In the genomic region with DNA sequence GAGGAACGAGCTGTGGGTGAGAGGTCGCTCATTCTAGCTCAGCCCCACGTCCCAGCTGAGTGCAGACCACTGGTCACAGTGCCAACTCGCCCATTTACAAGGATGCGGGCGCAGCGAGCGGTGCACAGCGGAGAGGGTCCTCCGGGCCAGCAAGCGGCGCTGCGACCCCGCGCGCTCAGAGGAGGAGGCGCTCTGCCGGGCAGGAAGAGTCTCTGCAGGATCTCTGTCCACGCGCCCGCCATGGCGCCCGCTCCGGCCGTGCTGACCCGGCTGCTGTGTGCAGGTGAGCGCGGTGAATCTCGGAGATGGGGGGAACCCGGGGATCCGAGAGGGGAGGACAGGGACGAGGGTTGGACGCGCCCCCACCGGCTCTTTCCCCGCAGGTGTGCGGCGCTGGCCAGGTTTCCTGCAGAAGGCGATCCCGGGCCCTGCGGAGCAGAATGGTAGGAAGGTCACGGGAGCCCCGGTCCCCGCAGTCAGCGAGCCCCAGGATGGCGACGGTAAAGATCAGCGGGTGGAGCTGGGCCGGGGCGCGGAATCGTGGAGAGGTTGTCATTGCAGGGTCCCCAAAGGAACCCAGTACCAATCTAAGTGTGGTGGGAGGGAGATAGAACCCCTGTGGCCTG, we compare ENCODE assay signal across 8 mouse cellular contexts. TPM values are rescaled to one million over a fixed set of nuclear protein-coding genes. Genes with fewer than 3 reads are reported as not detected.
DNase-seq lines count a peak whose midpoint lies in the region; ATAC-seq and TF ChIP-seq lines count a peak whose summit lies in the region.

A gene (plus strand): TSS at position 207 of the 626 bp plus-strand sequence.

- peak; percentile 88 for ATAC-seq in heart, embryonic 15.5 days (replicated peaks; ENCODE audit: insufficient number of reproducible peaks, insufficient read depth, low FRiP score, low read depth)
- peak; percentile 81 for ATAC-seq in liver, embryonic 14.5 days (ENCODE audit: insufficient read depth)
- ATAC-seq in neural tube, embryonic 11.5 days (ENCODE audit: insufficient read depth, low FRiP score, low TSS enrichment) = peak; percentile 85
- ATAC-seq in stomach, postnatal 0 days (ENCODE audit: low FRiP score, low TSS enrichment) = peak; percentile 91

- peak within 1 kb of the TSS; percentile 71 for H3K4me2 ChIP-seq in heart, embryonic 15.5 days
- peak within 1 kb of the TSS; percentile 74 for H3K4me2 ChIP-seq in liver, embryonic 14.5 days (ENCODE audit: low read depth)
- peak within 1 kb of the TSS; percentile 83 for H3K4me2 ChIP-seq in neural tube, embryonic 11.5 days (ENCODE audit: low read depth)
- peak within 1 kb of the TSS; percentile 82 for H3K4me2 ChIP-seq in stomach, postnatal 0 days (replicated peaks; ENCODE audit: low read depth)

- H3K4me1 ChIP-seq in forebrain, embryonic 10.5 days = peaks cover 34% of the 10 kb centered on the region
- peaks cover 21% of the 10 kb centered on the region for H3K4me1 ChIP-seq in heart, embryonic 15.5 days (replicated peaks)
- peaks cover 0 to 10% of the 10 kb centered on the region in 2 experiments; a peak in 2 of 4 replicates for H3K4me1 ChIP-seq in liver, embryonic 14.5 days (replicated peaks; ENCODE audit: control insufficient read depth in 2 of 2, insufficient read depth in 2 of 2, low read length in 1 of 2)
- H3K4me1 ChIP-seq in neural tube, embryonic 11.5 days (ENCODE audit: control insufficient read depth, insufficient read depth, low read length) = peaks cover 7% of the 10 kb centered on the region; the same call in 1 of the 2 replicates
- peaks cover 3% of the 10 kb centered on the region; the same call in 1 of the 2 replicates for H3K4me1 ChIP-seq in stomach, postnatal 0 days (replicated peaks; ENCODE audit: control insufficient read depth, insufficient read depth)

- DNase-seq in CD4-positive, CD25-positive, alpha-beta regulatory T cell, adult 2 months (ENCODE audit: low read depth, low spot score) = peak; percentile 90
- DNase-seq in c-Kit-negative CD71-positive TER-119-positive erythroid progenitor cells, embryonic 14.5 days (ENCODE audit: low read depth, low spot score) = peak; percentile 17
- DNase-seq in forebrain, embryonic 10.5 days (ENCODE audit: extremely low spot score, low spot score) = peak; percentile 88
- peak; percentile 86 to 93 for DNase-seq in kidney, postnatal 25 days
- DNase-seq in liver, embryonic 14.5 days (ENCODE audit: low read depth in 3 of 3, low spot score in 3 of 3) = peak; percentile 51 to 57 (median 57)
- peak; percentile 93 for DNase-seq in neural tube, embryonic 11.5 days (ENCODE audit: low spot score)
- peak; percentile 91 for DNase-seq in stomach, postnatal 0 days (ENCODE audit: low spot score)

- H3K27me3 ChIP-seq in forebrain, embryonic 10.5 days (ENCODE audit: poor library complexity, severe bottlenecking) = peaks cover 18% of the 10 kb centered on the region
- H3K27me3 ChIP-seq in heart, embryonic 15.5 days = peaks cover 18% of the 10 kb centered on the region; the same call in 1 of the 2 replicates
- H3K27me3 ChIP-seq in liver, embryonic 14.5 days (ENCODE audit: control insufficient read depth, insufficient read depth, low read length) = peaks cover 11% of the 10 kb centered on the region
- H3K27me3 ChIP-seq in neural tube, embryonic 11.5 days (ENCODE audit: control insufficient read depth, insufficient read depth, low read length) = no peaks in the 10 kb centered on the region
- no peaks in the 10 kb centered on the region for H3K27me3 ChIP-seq in stomach, postnatal 0 days (ENCODE audit: control insufficient read depth, insufficient read depth, low read length)

- peaks cover 9% of the 10 kb centered on the region; the same call in 1 of the 2 replicates for H3K9me3 ChIP-seq in forebrain, embryonic 10.5 days
- H3K9me3 ChIP-seq in heart, embryonic 15.5 days (replicated peaks) = peaks cover under 1% of the 10 kb centered on the region; the same call in 1 of the 2 replicates
- no peaks in the 10 kb centered on the region for H3K9me3 ChIP-seq in liver, embryonic 14.5 days (ENCODE audit: control insufficient read depth, low read length)
- H3K9me3 ChIP-seq in neural tube, embryonic 11.5 days (ENCODE audit: control insufficient read depth, low read length) = no peaks in the 10 kb centered on the region
- H3K9me3 ChIP-seq in stomach, postnatal 0 days (ENCODE audit: control insufficient read depth, low read length) = no peaks in the 10 kb centered on the region

- no peak for TF ChIP-seq EP300 in liver, embryonic 14.5 days (IDR thresholded peaks at IDR 0.05; ENCODE audit: low read depth)
- no peak for TF ChIP-seq EP300 in stomach, postnatal 0 days (optimal IDR thresholded peaks at IDR 0.05)

- H3K9ac ChIP-seq in heart, embryonic 15.5 days = peak within 1 kb of the TSS; percentile 85
- peak within 1 kb of the TSS; percentile 83 for H3K9ac ChIP-seq in liver, embryonic 14.5 days (replicated peaks)
- peak within 1 kb of the TSS; percentile 88 for H3K9ac ChIP-seq in neural tube, embryonic 11.5 days (ENCODE audit: low read length)
- H3K9ac ChIP-seq in stomach, postnatal 0 days (ENCODE audit: low read length) = peak within 1 kb of the TSS; percentile 95

- peaks cover 44% of the 10 kb centered on the region for H3K36me3 ChIP-seq in forebrain, embryonic 10.5 days (replicated peaks)
- peaks cover 29% of the 10 kb centered on the region for H3K36me3 ChIP-seq in heart, embryonic 15.5 days
- H3K36me3 ChIP-seq in liver, embryonic 14.5 days (replicated peaks; ENCODE audit: control insufficient read depth, insufficient read depth, low read depth) = peaks cover 8% of the 10 kb centered on the region
- H3K36me3 ChIP-seq in neural tube, embryonic 11.5 days (ENCODE audit: control insufficient read depth, insufficient read depth, low read length) = peaks cover 17% of the 10 kb centered on the region
- peaks cover 11% of the 10 kb centered on the region; the same call in 1 of the 2 replicates for H3K36me3 ChIP-seq in stomach, postnatal 0 days (ENCODE audit: control insufficient read depth, insufficient read depth, low read length)

- peak within 1 kb of the TSS; percentile 99 for H3K4me3 ChIP-seq in forebrain, embryonic 10.5 days
- peak within 1 kb of the TSS; percentile 79 for H3K4me3 ChIP-seq in heart, embryonic 15.5 days
- peak within 1 kb of the TSS; percentile 79 to 90 for H3K4me3 ChIP-seq in liver, embryonic 14.5 days (ENCODE audit: insufficient read depth in 1 of 2, low read depth in 2 of 2, low read length in 2 of 2)
- peak within 1 kb of the TSS; percentile 94 for H3K4me3 ChIP-seq in neural tube, embryonic 11.5 days (ENCODE audit: low read depth, low read length)
- peak within 1 kb of the TSS; percentile 93 for H3K4me3 ChIP-seq in stomach, postnatal 0 days (ENCODE audit: low read depth, low read length)

- peak; percentile 88 for TF ChIP-seq CTCF in liver, embryonic 14.5 days (IDR thresholded peaks at IDR 0.05; ENCODE audit: low read depth)
- peak; percentile 96 for TF ChIP-seq CTCF in stomach, postnatal 0 days (IDR thresholded peaks at IDR 0.05; ENCODE audit: low read depth)

- under 1% methylated on average over 52 of the region's 52 CpGs for WGBS in forebrain, embryonic 10.5 days
- WGBS in heart, embryonic 15.5 days = 1% methylated on average over 52 of the region's 52 CpGs
- WGBS in liver, embryonic 14.5 days (ENCODE audit: insufficient replicate concordance) = under 1% methylated on average over 51 of the region's 52 CpGs
- under 1% methylated on average over 52 of the region's 52 CpGs for WGBS in neural tube, embryonic 11.5 days
- under 1% methylated on average over 52 of the region's 52 CpGs for WGBS in stomach, postnatal 0 days

- H3K27ac ChIP-seq in forebrain, embryonic 10.5 days = peak within 1 kb of the TSS; percentile 96
- no peak within 1 kb of the TSS for H3K27ac ChIP-seq in heart, embryonic 15.5 days
- no peak within 1 kb of the TSS for H3K27ac ChIP-seq in liver, embryonic 14.5 days
- no peak within 1 kb of the TSS for H3K27ac ChIP-seq in neural tube, embryonic 11.5 days (ENCODE audit: low read depth, low read length)
- H3K27ac ChIP-seq in stomach, postnatal 0 days (replicated peaks) = peak within 1 kb of the TSS; percentile 53; the same call in 1 of the 2 replicates

RNA-seq across cellular contexts. Expression of the gene that starts here (rescaled TPM):
- polyA plus RNA-seq in forebrain, embryonic 10.5 days (2016; fragmentation: Nextera tagmentation; extraction: Ambion mirVana) = 68.1 and 70.3 TPM in 2 replicates
- 45.2 and 50.6 TPM in 2 replicates for polyA plus RNA-seq in heart, embryonic 15.5 days (2015; fragmentation: Nextera tagmentation; extraction: Ambion mirVana)
- 19.8 and 20.2 TPM in 2 replicates for polyA plus RNA-seq in liver, embryonic 14.5 days (2012; rRNA removed)
- polyA plus RNA-seq in liver, embryonic 14.5 days (2014; fragmentation: Nextera tagmentation; extraction: Ambion mirVana) = 21.4 and 24.6 TPM in 2 replicates
- 66.7 and 66.9 TPM in 2 replicates for polyA plus RNA-seq in neural tube, embryonic 11.5 days (2014; fragmentation: Nextera tagmentation; extraction: Ambion mirVana)
- 25.3 and 28.3 TPM in 2 replicates for polyA plus RNA-seq in stomach, postnatal 0 days (2015; fragmentation: Nextera tagmentation; extraction: Ambion mirVana)

Comparison
In these comparisons a context has a peak if more than half of its experiments do, and no peak if none do; other contexts are left out.
1. DNase-seq: peak in every context shown above with its lines; median percentile 93 in neural tube, embryonic 11.5 days; 91 in stomach, postnatal 0 days; 90 in CD4-positive, CD25-positive, alpha-beta regulatory T cell, adult 2 months; 90 in kidney, postnatal 25 days; 88 in forebrain, embryonic 10.5 days; 57 in liver, embryonic 14.5 days; 17 in c-Kit-negative CD71-positive TER-119-positive erythroid progenitor cells, embryonic 14.5 days.
2. H3K27ac ChIP-seq: peak in forebrain, embryonic 10.5 days (single experiment) and stomach, postnatal 0 days (single experiment); none in heart, embryonic 15.5 days (single experiment), liver, embryonic 14.5 days (single experiment) and neural tube, embryonic 11.5 days (single experiment).
3. Peak in every context shown above with its lines, with median percentiles within 50 percentile points of each other: H3K4me3 ChIP-seq, ATAC-seq, H3K4me2 ChIP-seq and H3K9ac ChIP-seq.